Mouse (Mus musculus): ENCODE data around the gene Parp16. TPM values are rescaled to one million over a fixed set of nuclear protein-coding genes. Genes with fewer than 3 reads are reported as not detected.
A peak's percentile ranks its signal among the peaks of the same experiment; 100 is the strongest.
"Not testable (repeated sequence)": the region's sequence is repeated elsewhere in the genome, so short reads cannot be mapped to it uniquely, and the experiment has no call there.

The Parp16 gene
- polyA plus RNA-seq, 1 experiment from 2014 or later: 3.2 TPM

- no peaks in the 10 kb centered on the region for H3K36me3 ChIP-seq (ENCODE audit: inconsistent target)
- 4% methylated on average over 8 of the region's 8 CpGs for WGBS (ENCODE audit: missing documents)
- H3K4me3 ChIP-seq (ENCODE audit: inconsistent target): no peak overlapping the region
- no peaks in the 10 kb centered on the region for H3K79me2 ChIP-seq (ENCODE audit: inconsistent target)
- H3K27ac ChIP-seq: peak overlapping the region; percentile 62
Observed at GRCm38 (mm10) chr9:65195621-65195981, 448 bp downstream of the Parp16 start.

GRCm38 (mm10) chr9:65195982-65196737, 1.0 kb downstream of the Parp16 start:
- Histone ChIP-seq H3K4me3 (ENCODE audit: inconsistent target) (no peak overlapping the region), H3K36me3 (ENCODE audit: inconsistent target) (no peaks in the 10 kb centered on the region), H3K79me2 (ENCODE audit: inconsistent target) (no peaks in the 10 kb centered on the region), H3K27ac (peak overlapping the region; percentile 62)
- 12% methylated on average over 9 of the region's 9 CpGs for WGBS (ENCODE audit: missing documents)

- H3K79me2 ChIP-seq (ENCODE audit: inconsistent target): no peaks in the 10 kb centered on the region
- H3K4me3 ChIP-seq (ENCODE audit: inconsistent target): no peak overlapping the region
- no peaks in the 10 kb centered on the region for H3K36me3 ChIP-seq (ENCODE audit: inconsistent target)
- WGBS (ENCODE audit: missing documents): 19% methylated on average over 26 of the region's 26 CpGs
- peak overlapping the region; percentile 62 for H3K27ac ChIP-seq
Observed at GRCm38 (mm10) chr9:65196738-65197569, 1.8 kb downstream of the Parp16 start.

- Histone ChIP-seq H3K36me3 (ENCODE audit: inconsistent target) (no peaks in the 10 kb centered on the region), H3K4me3 (ENCODE audit: inconsistent target) (no peak overlapping the region), H3K79me2 (ENCODE audit: inconsistent target) (no peaks in the 10 kb centered on the region), H3K27ac (no peak overlapping the region)
- 73% methylated on average over 6 of the region's 6 CpGs for WGBS (ENCODE audit: missing documents)
Observed at GRCm38 (mm10) chr9:65197826-65198225, 2.7 kb downstream of the Parp16 start.

GRCm38 (mm10) chr9:65199723-65200122, 4.6 kb downstream of the Parp16 start:
- Histone ChIP-seq H3K36me3 (ENCODE audit: inconsistent target) (no peaks in the 10 kb centered on the region), H3K27ac (no peak overlapping the region), H3K4me3 (ENCODE audit: inconsistent target) (no peak overlapping the region), H3K79me2 (ENCODE audit: inconsistent target) (no peaks in the 10 kb centered on the region)
- 82% methylated on average over 7 of the region's 7 CpGs for WGBS (ENCODE audit: missing documents)

- Histone ChIP-seq H3K79me2 (ENCODE audit: inconsistent target) (no peaks in the 10 kb centered on the region), H3K27ac (peak overlapping the region; percentile 61; the same call in 1 of the 2 replicates), H3K36me3 (ENCODE audit: inconsistent target) (no peaks in the 10 kb centered on the region), H3K4me3 (ENCODE audit: inconsistent target) (no peak overlapping the region)
- WGBS (ENCODE audit: missing documents): 0% methylated on average over 1 of the region's 1 CpGs
Observed at GRCm38 (mm10) chr9:65200606-65201005, 5.5 kb downstream of the Parp16 start.

- Histone ChIP-seq H3K36me3 (ENCODE audit: inconsistent target) (no peaks in the 10 kb centered on the region), H3K27ac (peak overlapping the region; percentile 61), H3K79me2 (ENCODE audit: inconsistent target) (no peaks in the 10 kb centered on the region), H3K4me3 (ENCODE audit: inconsistent target) (no peak overlapping the region)
- WGBS (ENCODE audit: missing documents): 49% methylated on average over 3 of the region's 3 CpGs
Observed at GRCm38 (mm10) chr9:65201021-65201380, 5.8 kb downstream of the Parp16 start.

GRCm38 (mm10) chr9:65201381-65202164, 6.4 kb downstream of the Parp16 start:
- H3K27ac ChIP-seq: peak overlapping the region; percentile 61
- peak overlapping the region; percentile 28 for H3K4me3 ChIP-seq (ENCODE audit: inconsistent target)
- H3K36me3 ChIP-seq (ENCODE audit: inconsistent target): no peaks in the 10 kb centered on the region
- 2% methylated on average over 18 of the region's 18 CpGs for WGBS (ENCODE audit: missing documents)
- no peaks in the 10 kb centered on the region for H3K79me2 ChIP-seq (ENCODE audit: inconsistent target)

- no peaks in the 10 kb centered on the region for H3K36me3 ChIP-seq (ENCODE audit: inconsistent target)
- peak overlapping the region; percentile 61 for H3K27ac ChIP-seq
Observed at GRCm38 (mm10) chr9:65202165-65202754, 7.1 kb downstream of the Parp16 start.

GRCm38 (mm10) chr9:65205049-65205815, 10.1 kb downstream of the Parp16 start:
- Histone ChIP-seq H3K79me2 (ENCODE audit: inconsistent target) (no peaks in the 10 kb centered on the region), H3K4me3 (ENCODE audit: inconsistent target) (no peak overlapping the region), H3K27ac (0 out of 2 replicates have a peak overlapping the region, but pooled peaks have one; percentile 4), H3K36me3 (ENCODE audit: inconsistent target) (no peaks in the 10 kb centered on the region)
- 69% methylated on average over 11 of the region's 11 CpGs for WGBS (ENCODE audit: missing documents)

More at GRCm38 (mm10) chr9:65202165-65202754, 7.1 kb downstream of the Parp16 start:
- 25% methylated on average over 9 of the region's 11 CpGs for WGBS (ENCODE audit: missing documents)
- H3K79me2 ChIP-seq (ENCODE audit: inconsistent target): no peaks in the 10 kb centered on the region
- peak overlapping the region; percentile 28 for H3K4me3 ChIP-seq (ENCODE audit: inconsistent target)

- H3K27ac ChIP-seq; H3K79me2 ChIP-seq (ENCODE audit: inconsistent target); H3K36me3 ChIP-seq (ENCODE audit: inconsistent target); H3K4me3 ChIP-seq (ENCODE audit: inconsistent target): not testable (repeated sequence)
- 96% methylated on average over 6 of the region's 9 CpGs for WGBS (ENCODE audit: missing documents)
Observed at GRCm38 (mm10) chr9:65207041-65207815, 12.1 kb downstream of the Parp16 start.

GRCm38 (mm10) chr9:65208293-65209179, 13.4 kb downstream of the Parp16 start:
- Histone ChIP-seq H3K79me2 (ENCODE audit: inconsistent target) (no peaks in the 10 kb centered on the region), H3K36me3 (ENCODE audit: inconsistent target) (no peaks in the 10 kb centered on the region), H3K4me3 (ENCODE audit: inconsistent target) (no peak overlapping the region), H3K27ac (no peak overlapping the region)
- 97% methylated on average over 30 of the region's 32 CpGs for WGBS (ENCODE audit: missing documents)

All from macrophage (primary cell).